Mouse (Mus musculus) embryo, embryonic 11.5 days (tissue): Measurements from ENCODE around the gene Zfp652.

ENCODE experiments used
- DNase-seq: peaks from one replicate; pipeline ENCODE4 v3.0.0-alpha.2; 2012; ENCODE audit warnings: low read depth, low spot score

Zfp652 gene

GRCm38 (mm10) chr11:95808448-95809011 lies 96.1 kb downstream of the Zfp652 start:
- no peak for DNase-seq

GRCm38 (mm10) chr11:95809603-95810002 lies 97.1 kb downstream of the Zfp652 start:
- DNase-seq, result no peak

- no peak for DNase-seq
These were observed 98.4 kb downstream of the Zfp652 start for GRCm38 (mm10) chr11:95810828-95811227.

- DNase-seq, result no peak
These were observed 99.3 kb downstream of the Zfp652 start for GRCm38 (mm10) chr11:95811741-95812140.

- no peak for DNase-seq
These were observed 99.8 kb downstream of the Zfp652 start for GRCm38 (mm10) chr11:95812224-95812623.

GRCm38 (mm10) chr11:95814101-95814500 lies 101.6 kb downstream of the Zfp652 start:
- DNase-seq, result no peak

GRCm38 (mm10) chr11:95814857-95815256 lies 102.4 kb downstream of the Zfp652 start:
- no peak for DNase-seq

GRCm38 (mm10) chr11:95815412-95815811 lies 102.9 kb downstream of the Zfp652 start:
- no peak for DNase-seq

GRCm38 (mm10) chr11:95819138-95819537 lies 106.7 kb downstream of the Zfp652 start:
- no peak for DNase-seq

- DNase-seq, result no peak
These were observed 109.0 kb downstream of the Zfp652 start for GRCm38 (mm10) chr11:95821511-95821910.

GRCm38 (mm10) chr11:95822437-95822836 lies 110.0 kb downstream of the Zfp652 start:
- DNase-seq, result no peak

GRCm38 (mm10) chr11:95824071-95824876 lies 111.8 kb downstream of the Zfp652 start, which contains the start of gene Phospho1:
Phospho1 (plus strand) TSS chr11:95824499.
- DNase-seq, result peak; percentile 88

GRCm38 (mm10) chr11:95824877-95825243 lies 112.4 kb downstream of the Zfp652 start:
- no peak for DNase-seq

GRCm38 (mm10) chr11:95825625-95826024 lies 113.2 kb downstream of the Zfp652 start:
- no peak for DNase-seq

- DNase-seq, result no peak
These were observed 114.1 kb downstream of the Zfp652 start for GRCm38 (mm10) chr11:95826317-95827167.

GRCm38 (mm10) chr11:95827168-95827447 lies 114.6 kb downstream of the Zfp652 start:
- no peak for DNase-seq

GRCm38 (mm10) chr11:95827464-95828085 lies 115.1 kb downstream of the Zfp652 start:
- DNase-seq, result no peak

GRCm38 (mm10) chr11:95828181-95828964 lies 115.9 kb downstream of the Zfp652 start:
- DNase-seq, result no peak

- no peak for DNase-seq
These were observed 117.1 kb downstream of the Zfp652 start for GRCm38 (mm10) chr11:95829526-95830050.

- no peak for DNase-seq
These were observed 118.2 kb downstream of the Zfp652 start for GRCm38 (mm10) chr11:95830411-95831275.
